Mouse (Mus musculus): ENCODE results near the gene Pnkd.

DNA sequence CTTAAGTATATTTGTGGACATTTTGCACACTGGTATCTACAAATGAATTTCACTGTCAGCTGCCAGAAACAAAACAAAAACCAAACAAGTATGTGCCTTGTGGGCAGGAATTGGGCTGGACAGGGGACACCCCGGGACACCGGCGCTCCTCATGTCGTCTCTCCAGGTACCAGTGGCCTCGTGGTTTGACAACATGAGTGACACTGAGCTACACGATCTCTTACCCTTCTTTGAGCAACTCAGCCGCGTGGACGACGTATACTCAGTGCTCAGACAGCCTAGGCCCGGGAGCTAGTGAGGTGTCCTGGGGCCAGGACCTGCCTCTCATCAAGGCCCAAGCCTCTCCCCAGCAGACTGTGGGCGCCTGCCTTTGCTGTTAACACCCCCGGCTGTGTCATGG is 110.6 kb downstream of the Pnkd start:
- TF ChIP-seq CTCF (IDR thresholded peaks at IDR 0.05; ENCODE audit: low read depth) (no peak), EP300 (IDR thresholded peaks at IDR 0.05; ENCODE audit: low read depth) (no peak)
